Mouse (Mus musculus) small intestine, adult 2 months (tissue): Measurements from ENCODE around the gene Sult4a1. TPM values are rescaled to one million over a fixed set of nuclear protein-coding genes. Genes with fewer than 3 reads are reported as not detected.
"Not testable (repeated sequence)": the region's sequence is repeated elsewhere in the genome, so short reads cannot be mapped to it uniquely, and the experiment has no call there.

Experiments
- H3K27ac ChIP-seq: fragments of 200-500 bp; 2 replicates; pipeline ENCODE4 v1.5.1; 2012; ENCODE audit warnings: low read depth, low read length, control low read depth, inconsistent platforms; ENCODE audit not compliant: insufficient read depth
- H3K27me3 ChIP-seq: fragments of 200-500 bp; 2 replicates; pipeline ENCODE4 v1.6.1; 2012; ENCODE audit warnings: mild to moderate bottlenecking, moderate library complexity, low read length, inconsistent platforms; ENCODE audit not compliant: control insufficient read depth, insufficient read depth
- H3K36me3 ChIP-seq: fragments of 200-500 bp; 2 replicates; pipeline ENCODE4 v1.6.1; 2012; ENCODE audit warnings: mild to moderate bottlenecking, low read length, control low read depth, inconsistent platforms; ENCODE audit not compliant: control insufficient read depth, insufficient read depth
- H3K4me1 ChIP-seq: fragments of 200-500 bp; 2 replicates; pipeline ENCODE4 v1.6.1; 2012; ENCODE audit warnings: low read length, inconsistent platforms, mixed read lengths; ENCODE audit not compliant: control insufficient read depth, insufficient read depth, insufficient read length
- H3K4me3 ChIP-seq: fragments of 200-500 bp; 2 replicates; pipeline ENCODE4 v1.5.1; 2012; ENCODE audit warnings: low read depth, mild to moderate bottlenecking, control low read depth, inconsistent platforms, low read length, moderate library complexity
- CTCF ChIP-seq: fragments of 200-500 bp; IDR thresholded peaks from 2 replicates; pipeline ENCODE4 v1.5.1; 2012; ENCODE audit warnings: low read depth, mild to moderate bottlenecking, control low read depth, inconsistent platforms, low read length, moderate library complexity, mixed read lengths; ENCODE audit not compliant: insufficient replicate concordance, insufficient read length; ENCODE audit errors: extremely low read depth
- POLR2A ChIP-seq: fragments of 200-500 bp; IDR thresholded peaks from 2 replicates; pipeline ENCODE4 v1.6.1; 2012; ENCODE audit warnings: low read depth, mild to moderate bottlenecking, control low read depth, inconsistent platforms, low read length, moderate library complexity
- WGBS: fragments of 180-500 bp; shearing (Covaris S2); methylation state at CpG from one replicate; pipeline ENCODE4 v1.1.7; 2018; 5-methylcytosine and 5-hydroxymethylcytosine counted together
- polyA plus RNA-seq: library from polyadenylated mRNA; depleted of rRNA; stranded (reverse); fragments of >200 nt; gene quantifications from 2 replicates; pipeline ENCODE4 v1.2.3, GENCODE M21; 2012

Sult4a1 gene
- polyA plus RNA-seq, 1 experiment, result 1.6 TPM

GRCm38 (mm10) chr15:84116466-84116865 is 10.9 kb upstream of the Sult4a1 start:
- no peak overlapping the region for H3K27ac ChIP-seq

GRCm38 (mm10) chr15:84115727-84116126 is 10.2 kb upstream of the Sult4a1 start:
- WGBS, result 46% methylated on average over 5 of the region's 5 CpGs
- Histone ChIP-seq H3K27me3 (no peaks in the 10 kb centered on the region), H3K27ac (no peak overlapping the region), H3K4me1 (no peaks in the 10 kb centered on the region), H3K4me3 (no peak overlapping the region), H3K36me3 (no peaks in the 10 kb centered on the region)
- TF ChIP-seq CTCF (no peak), POLR2A (no peak)

More at GRCm38 (mm10) chr15:84116466-84116865, 10.9 kb upstream of the Sult4a1 start:
- TF ChIP-seq POLR2A (no peak), CTCF (no peak)
- no peaks in the 10 kb centered on the region for H3K4me1 ChIP-seq
- H3K4me3 ChIP-seq, result no peak overlapping the region
- 88% methylated on average over 1 of the region's 1 CpGs for WGBS
- no peaks in the 10 kb centered on the region for H3K36me3 ChIP-seq
- no peaks in the 10 kb centered on the region for H3K27me3 ChIP-seq

- Histone ChIP-seq H3K27me3 (no peaks in the 10 kb centered on the region), H3K4me1 (no peaks in the 10 kb centered on the region), H3K36me3 (no peaks in the 10 kb centered on the region), H3K4me3 (no peak overlapping the region), H3K27ac (no peak overlapping the region)
- WGBS, result 56% methylated on average over 6 of the region's 6 CpGs
- TF ChIP-seq POLR2A (no peak), CTCF (no peak)
These were observed 8.3 kb upstream of the Sult4a1 start for GRCm38 (mm10) chr15:84113873-84114272.

- no peaks in the 10 kb centered on the region for H3K36me3 ChIP-seq
- 9% methylated on average over 13 of the region's 13 CpGs for WGBS
- H3K27ac ChIP-seq, result no peak overlapping the region
- TF ChIP-seq POLR2A (no peak), CTCF (no peak)
- H3K4me1 ChIP-seq, result peaks cover 7% of the 10 kb centered on the region
- H3K27me3 ChIP-seq, result peaks cover 19% of the 10 kb centered on the region
- H3K4me3 ChIP-seq, result no peak overlapping the region
These were observed 3.3 kb upstream of the Sult4a1 start for GRCm38 (mm10) chr15:84108899-84109298.

- WGBS, result 13% methylated on average over 12 of the region's 12 CpGs
- no peak for TF ChIP-seq CTCF
- TF ChIP-seq POLR2A, result no peak
- Histone ChIP-seq H3K4me1 (peaks cover 7% of the 10 kb centered on the region), H3K27me3 (peaks cover 19% of the 10 kb centered on the region), H3K36me3 (no peaks in the 10 kb centered on the region), H3K4me3 (peak overlapping the region; percentile 55; the same call in 1 of the 2 replicates), H3K27ac (no peak overlapping the region)
These were observed 458 bp upstream of the Sult4a1 start for GRCm38 (mm10) chr15:84105924-84106500.

GRCm38 (mm10) chr15:84104626-84105025 is 928 bp downstream of the Sult4a1 start:
- no peak overlapping the region for H3K27ac ChIP-seq
- peaks cover 7% of the 10 kb centered on the region for H3K4me1 ChIP-seq
- H3K4me3 ChIP-seq, result no peak overlapping the region
- WGBS, result 69% methylated on average over 7 of the region's 7 CpGs
- H3K27me3 ChIP-seq, result peaks cover 19% of the 10 kb centered on the region
- no peak for TF ChIP-seq POLR2A
- no peak for TF ChIP-seq CTCF
- H3K36me3 ChIP-seq, result no peaks in the 10 kb centered on the region

- not testable (repeated sequence) for H3K4me1 ChIP-seq, H3K27ac ChIP-seq, H3K4me3 ChIP-seq, H3K27me3 ChIP-seq, H3K36me3 ChIP-seq
- WGBS, result 76% methylated on average over 15 of the region's 15 CpGs
These were observed 8.0 kb downstream of the Sult4a1 start for GRCm38 (mm10) chr15:84097536-84097935.

GRCm38 (mm10) chr15:84096051-84096450 is 9.5 kb downstream of the Sult4a1 start:
- Histone ChIP-seq H3K27ac (no peak overlapping the region), H3K27me3 (no peaks in the 10 kb centered on the region), H3K36me3 (no peaks in the 10 kb centered on the region), H3K4me3 (no peak overlapping the region), H3K4me1 (no peaks in the 10 kb centered on the region)
- 76% methylated on average over 8 of the region's 8 CpGs for WGBS
- TF ChIP-seq POLR2A (no peak), CTCF (no peak)
